Mouse (Mus musculus): ENCODE measurements around the gene Selenom.

DNA sequence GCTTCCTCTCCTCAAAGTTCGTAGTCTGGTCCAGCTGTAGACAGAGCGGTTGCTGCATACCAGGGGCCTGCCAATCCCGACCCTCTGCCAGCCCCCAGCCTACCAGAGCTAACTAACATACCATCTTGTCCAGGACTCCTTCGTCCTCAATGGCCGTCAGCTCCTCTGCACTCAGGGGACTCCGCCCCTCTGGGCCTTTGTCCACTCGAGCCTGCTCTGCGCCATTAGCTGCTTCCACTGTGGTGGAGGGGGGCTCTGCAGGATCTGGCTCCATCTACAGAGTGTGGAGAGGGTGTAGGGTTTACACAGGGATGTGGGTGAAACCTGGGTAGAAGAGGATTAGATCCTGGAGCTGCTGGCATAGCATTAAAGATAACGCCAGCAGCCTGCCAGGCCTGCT lies 11.7 kb downstream of the Selenom start:
- TF ChIP-seq CTCF (IDR thresholded peaks at IDR 0.05; ENCODE audit: low read depth, low read length) (no peak), POLR2A (IDR thresholded peaks at IDR 0.05; ENCODE audit: borderline replicate concordance, low read depth, low read length) (no peak)
